Mouse (Mus musculus) brain, embryonic 14.5 days (tissue): ENCODE measurements around the gene Tgfbrap1. TPM values are rescaled to one million over a fixed set of nuclear protein-coding genes. Genes with fewer than 3 reads are reported as not detected.
"Not testable (repeated sequence)": the region's sequence is repeated elsewhere in the genome, so short reads cannot be mapped to it uniquely, and the experiment has no call there.

Experiments used
- DNase-seq: peaks from one replicate; pipeline ENCODE4 v3.0.0-alpha.2; 2011; ENCODE audit warnings: low read depth
- CTCF ChIP-seq: fragments of 200-500 bp; IDR thresholded peaks from 2 replicates; pipeline ENCODE4 v1.5.1; 2012; ENCODE audit warnings: inconsistent platforms, mild to moderate bottlenecking, moderate library complexity, borderline replicate concordance; ENCODE audit not compliant: insufficient read depth, insufficient read length; ENCODE audit errors: extremely low read depth
- POLR2A ChIP-seq: fragments of 200-500 bp; IDR thresholded peaks from 2 replicates; pipeline ENCODE4 v1.6.1; 2012; ENCODE audit warnings: mild to moderate bottlenecking, inconsistent platforms, borderline replicate concordance; ENCODE audit not compliant: poor library complexity, insufficient read depth, insufficient read length, severe bottlenecking; ENCODE audit errors: extremely low read depth
- polyA plus RNA-seq: library from polyadenylated mRNA; depleted of rRNA; stranded (reverse); fragments of >200 nt; gene quantifications from 2 replicates; pipeline ENCODE4 v1.2.3, GENCODE M21; 2012; rRNA removed

The Tgfbrap1 gene
- polyA plus RNA-seq, 1 experiment: 36.0 TPM

DNA sequence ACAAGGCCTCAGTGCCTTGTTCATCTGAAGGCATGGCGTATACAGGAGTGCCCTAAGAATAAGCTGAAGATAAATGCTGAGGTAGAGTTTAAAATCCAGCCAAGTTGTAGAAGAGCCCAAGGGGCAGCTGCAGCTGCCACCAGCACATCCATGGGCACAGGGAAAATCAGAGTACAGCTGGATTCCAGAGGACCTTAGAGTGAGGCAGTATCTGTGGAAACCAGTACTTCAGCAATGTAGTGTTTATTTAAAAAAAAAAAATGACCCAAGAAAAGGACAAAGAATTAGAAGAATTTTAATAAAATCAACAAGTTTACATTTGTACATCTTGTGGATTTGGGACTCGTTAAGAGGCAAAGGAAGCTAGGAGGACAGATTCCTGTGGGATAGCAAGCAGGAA is 51.4 kb downstream of the Tgfbrap1 start:
- TF ChIP-seq POLR2A (no peak), CTCF (no peak)
- DNase-seq: no peak

DNA sequence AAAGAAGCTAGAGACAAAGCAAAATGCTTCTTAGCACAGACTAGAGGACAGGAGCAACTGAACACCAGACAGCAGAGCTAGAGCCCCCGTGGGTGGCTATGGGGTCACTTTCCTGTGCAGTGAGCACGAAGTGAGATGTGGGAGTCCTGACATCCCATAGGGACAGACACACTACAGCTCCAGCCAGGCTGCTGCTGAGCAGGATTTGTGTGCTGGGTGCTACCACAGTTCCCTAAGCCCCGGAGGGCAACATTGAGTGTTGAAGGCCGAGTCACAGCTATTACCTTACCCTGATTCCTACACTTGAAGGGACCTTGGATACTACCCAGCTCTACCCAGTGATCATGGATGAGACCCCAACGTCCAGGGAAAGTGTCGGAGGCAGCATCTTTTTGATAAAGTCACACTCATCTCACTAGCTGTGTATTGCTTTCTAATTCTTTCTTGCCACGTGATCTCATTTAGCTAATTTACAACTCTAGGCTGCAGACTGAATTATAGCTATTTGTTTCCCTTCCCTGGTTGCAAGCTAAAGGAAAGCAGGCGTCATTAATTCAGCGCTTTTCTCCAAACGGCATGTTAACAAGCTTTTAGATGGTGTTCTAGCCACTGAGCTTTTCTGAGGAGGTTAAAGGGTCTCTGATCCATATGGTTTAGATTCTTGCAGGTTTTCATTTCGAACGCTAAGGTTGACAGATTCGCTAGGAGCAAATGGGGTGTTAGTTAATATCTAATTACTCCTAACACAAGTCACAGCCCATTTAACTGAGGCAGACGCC is 53.0 kb downstream of the Tgfbrap1 start:
- peak; percentile 79 for DNase-seq

DNA sequence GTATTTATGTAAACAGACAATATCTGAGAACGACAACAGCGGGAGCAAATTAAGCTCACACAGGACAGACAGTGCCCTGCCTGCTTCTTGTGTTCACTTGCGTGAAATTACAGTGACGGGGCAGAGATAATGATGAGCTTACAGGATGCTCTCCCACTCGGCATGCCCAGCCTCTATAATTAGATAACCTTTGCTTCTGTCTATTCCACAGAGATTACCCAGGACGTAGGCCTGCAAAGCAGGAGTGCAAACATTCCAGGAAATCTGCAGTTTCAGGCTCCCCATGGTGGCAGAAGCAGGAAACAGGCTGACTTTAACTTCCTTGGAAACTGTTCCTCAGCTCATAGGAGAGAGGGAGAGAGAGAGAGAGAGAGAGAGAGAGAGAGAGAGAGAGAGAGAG is 56.2 kb downstream of the Tgfbrap1 start:
- DNase-seq: peak; percentile 60
- TF ChIP-seq POLR2A (no peak), CTCF (no peak; the same call in 1 of the 2 replicates)

More for the DNA sequence above, 53.0 kb downstream of the Tgfbrap1 start:
- TF ChIP-seq CTCF: no peak
- TF ChIP-seq POLR2A: no peak

DNA sequence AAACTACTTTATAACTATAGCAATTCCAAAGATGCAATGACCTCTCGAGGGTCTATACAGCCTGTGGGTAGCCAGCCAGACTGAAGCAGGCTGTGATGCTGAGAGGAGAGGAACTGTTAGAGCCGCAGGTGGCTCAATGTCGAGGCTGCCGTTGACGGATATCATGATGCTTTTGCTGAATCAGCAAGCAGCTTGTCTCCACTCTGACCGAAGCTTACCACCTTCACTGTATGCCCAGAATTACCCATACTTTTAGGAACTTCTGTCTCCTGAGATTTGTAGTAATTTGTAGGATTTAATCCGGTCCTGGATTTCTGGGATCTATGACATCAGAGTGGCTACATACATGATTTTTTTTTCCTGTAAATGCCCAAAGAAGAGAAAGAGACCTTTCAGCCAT is 62.4 kb downstream of the Tgfbrap1 start:
- no peak for DNase-seq
- TF ChIP-seq POLR2A (no peak), CTCF (no peak)

DNA sequence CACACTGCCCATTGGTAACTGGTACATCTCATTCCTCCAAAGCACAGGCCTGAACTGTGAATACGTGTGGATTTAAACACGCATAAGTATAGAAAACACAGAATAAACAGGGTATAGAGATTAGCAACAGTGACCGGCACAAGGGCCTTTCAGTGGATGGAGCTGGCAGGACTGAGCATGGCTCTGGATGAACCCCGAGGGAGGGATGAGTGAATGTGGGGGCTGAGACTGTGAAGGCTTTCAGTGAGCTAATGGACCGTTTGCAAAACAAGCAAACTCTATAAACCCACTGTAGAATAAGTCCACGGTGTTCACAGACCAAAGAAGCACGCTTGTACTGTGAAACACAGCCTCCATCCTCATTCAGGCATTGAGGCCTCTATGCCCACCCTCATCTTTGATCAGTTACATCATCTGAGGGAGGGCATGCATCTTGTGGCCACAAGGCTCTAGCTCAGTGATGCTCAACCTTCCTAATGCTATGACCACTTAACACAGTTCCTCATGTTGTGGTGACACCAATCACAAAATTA is 83.2 kb downstream of the Tgfbrap1 start:
- not testable (repeated sequence) for DNase-seq

DNA sequence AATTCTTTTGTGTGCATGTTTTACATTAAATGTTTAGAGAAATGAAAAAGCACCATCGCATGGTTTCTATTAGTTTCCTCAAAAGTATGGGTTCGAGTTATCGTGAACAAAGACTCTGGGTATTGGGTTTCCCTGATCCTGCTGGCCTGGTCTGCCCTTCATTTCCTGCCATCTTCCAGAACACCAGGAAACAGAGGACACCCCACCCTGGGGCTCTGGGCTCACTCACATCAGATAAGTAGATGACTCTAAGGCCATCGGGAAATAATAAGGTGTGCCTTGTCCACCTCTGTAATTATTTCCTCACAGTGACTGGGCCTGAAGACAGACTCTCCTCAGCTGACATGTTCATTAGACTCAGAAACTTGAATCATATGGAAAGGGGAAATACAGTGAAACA is 88.0 kb downstream of the Tgfbrap1 start:
- TF ChIP-seq POLR2A (no peak), CTCF (no peak)
- DNase-seq: no peak

DNA sequence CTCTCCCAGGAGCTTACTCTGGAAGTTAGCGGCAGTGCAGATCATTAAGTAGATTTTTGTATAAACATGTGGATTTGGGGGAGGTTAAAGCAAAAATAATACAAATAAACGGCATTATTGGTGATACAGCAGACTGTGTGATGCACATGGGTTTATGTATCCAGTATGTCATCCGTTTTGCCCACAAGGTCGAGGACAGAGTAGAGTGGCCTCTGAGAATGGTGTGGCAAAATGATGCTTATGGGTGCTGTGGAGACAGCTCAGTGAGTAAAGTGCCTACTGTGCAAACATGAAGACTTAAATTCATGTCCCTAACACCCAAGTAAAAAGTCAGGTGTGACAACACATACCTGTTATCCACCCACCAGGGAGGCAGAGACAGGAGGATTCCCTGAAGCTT is 91.9 kb downstream of the Tgfbrap1 start:
- DNase-seq: no peak
- TF ChIP-seq POLR2A (no peak), CTCF (no peak)

DNA sequence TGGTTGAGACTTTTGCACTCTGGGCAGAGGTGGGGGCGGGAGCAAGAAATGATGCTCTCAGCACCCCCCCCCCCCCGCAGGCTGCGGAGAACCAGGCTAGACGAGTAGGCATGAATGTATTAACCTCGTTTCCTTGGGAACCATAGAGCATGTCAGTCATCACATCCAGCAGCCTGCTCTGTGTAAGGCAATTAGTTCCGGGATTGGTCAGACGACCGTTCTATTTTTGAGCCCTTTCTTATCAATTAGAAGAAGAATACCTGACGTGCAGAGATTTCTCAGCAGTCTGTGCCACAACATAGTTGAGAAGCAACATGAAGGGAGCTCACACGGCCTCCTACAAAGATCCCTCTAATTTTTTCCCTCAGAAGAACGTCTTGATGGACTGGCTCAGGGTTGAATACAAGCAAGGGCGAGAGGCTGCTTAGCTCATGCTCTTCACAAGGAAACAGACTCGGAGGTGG is 92.4 kb downstream of the Tgfbrap1 start:
- peak; percentile 90 for DNase-seq

More for the DNA sequence above, 92.4 kb downstream of the Tgfbrap1 start:
- TF ChIP-seq CTCF: no peak
- TF ChIP-seq POLR2A: no peak

Other genes with a start within 250 kb of the Tgfbrap1 start
- gene Mrps9, start 247.4 kb downstream of the Tgfbrap1 start, polyA plus RNA-seq: 40.5 and 43.2 TPM in 2 replicates
- 18.5 and 27.7 TPM in 2 replicates for gene Gpr45, start 145.8 kb downstream of the Tgfbrap1 start, polyA plus RNA-seq
- 32.3 and 33.8 TPM in 2 replicates for gene AI597479, start 73 bp upstream of the Tgfbrap1 start, polyA plus RNA-seq
- 15.4 and 17.2 TPM in 2 replicates for gene Fhl2, start 98.3 kb upstream of the Tgfbrap1 start, polyA plus RNA-seq